Mouse (Mus musculus) layer of hippocampus, adult 11-12 months (tissue): ENCODE data around the gene Tmem266.

Experiments
- DNase-seq: peaks from one replicate; pipeline ENCODE4 v3.0.0; 2022; ENCODE audit warnings: low spot score

Gene Tmem266

DNA sequence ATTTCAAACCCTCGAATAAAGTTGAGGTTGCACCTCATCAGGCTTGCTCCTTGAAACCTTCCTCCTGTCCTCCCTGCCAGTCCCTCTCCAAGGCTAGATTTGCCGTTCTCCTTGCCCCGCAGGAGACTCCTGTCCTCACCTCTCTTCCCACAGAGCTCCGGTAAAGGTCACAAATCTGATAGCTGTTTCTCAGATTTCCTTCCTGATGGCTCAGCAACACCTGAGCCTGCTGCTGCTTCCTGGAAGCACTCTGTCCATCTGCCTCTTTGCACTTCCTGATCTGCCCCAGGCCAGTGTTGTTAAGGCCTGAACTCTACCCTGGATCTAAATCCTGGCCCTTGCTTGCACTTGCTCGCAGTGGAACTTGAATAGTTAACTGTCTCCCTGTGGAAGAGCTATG, 5.8 kb downstream of the Tmem266 start:
- DNase-seq: no peak

- DNase-seq: peak; percentile 29
Measured at GRCm38 (mm10) chr9:55332949-55333348, 6.2 kb downstream of the Tmem266 start.

DNA sequence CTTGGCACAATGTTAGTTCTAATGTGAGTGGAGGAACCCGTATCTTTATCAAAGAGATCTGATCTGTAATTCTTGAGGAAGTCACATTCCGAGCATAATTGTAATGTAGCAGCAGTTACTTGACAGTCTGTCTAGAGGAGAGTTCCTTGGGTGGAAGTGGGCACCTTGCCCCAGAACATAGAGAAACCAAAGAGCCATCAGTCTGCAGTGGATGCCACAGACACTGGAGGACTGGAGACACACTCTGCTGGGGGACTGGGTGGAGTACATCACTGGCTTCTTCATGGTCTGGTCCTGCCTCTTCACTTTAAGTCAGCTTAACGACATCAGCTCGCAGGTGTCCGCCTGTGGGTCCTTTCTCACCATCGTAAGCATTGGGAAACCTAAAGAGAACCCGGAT, 17.5 kb downstream of the Tmem266 start:
- no peak for DNase-seq

- DNase-seq: no peak
Measured at GRCm38 (mm10) chr9:55345332-55345731, 18.6 kb downstream of the Tmem266 start.

DNA sequence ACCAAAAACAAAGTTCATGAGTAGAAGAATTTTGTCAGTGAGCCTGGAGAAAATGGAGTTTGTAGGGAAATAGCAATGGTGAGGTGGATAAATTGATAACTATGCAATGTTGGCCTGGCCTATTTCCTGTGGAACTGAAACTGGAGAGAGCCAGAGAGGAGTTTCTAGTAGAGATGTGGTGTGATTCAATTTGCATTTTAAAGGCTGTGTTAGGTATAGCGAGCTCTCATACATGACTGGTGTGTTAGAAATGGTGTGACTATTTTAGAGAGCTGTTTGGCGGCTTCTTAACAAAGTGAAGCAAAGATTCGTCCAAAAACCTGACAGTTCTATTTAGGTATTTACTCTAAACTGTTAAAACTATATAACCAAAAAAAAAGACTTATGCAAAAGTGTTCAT, 22.0 kb downstream of the Tmem266 start:
- DNase-seq: no peak

GRCm38 (mm10) chr9:55354686-55355085, 28.0 kb downstream of the Tmem266 start:
- DNase-seq: no peak

GRCm38 (mm10) chr9:55355270-55355834, 28.6 kb downstream of the Tmem266 start:
- no peak for DNase-seq

DNA sequence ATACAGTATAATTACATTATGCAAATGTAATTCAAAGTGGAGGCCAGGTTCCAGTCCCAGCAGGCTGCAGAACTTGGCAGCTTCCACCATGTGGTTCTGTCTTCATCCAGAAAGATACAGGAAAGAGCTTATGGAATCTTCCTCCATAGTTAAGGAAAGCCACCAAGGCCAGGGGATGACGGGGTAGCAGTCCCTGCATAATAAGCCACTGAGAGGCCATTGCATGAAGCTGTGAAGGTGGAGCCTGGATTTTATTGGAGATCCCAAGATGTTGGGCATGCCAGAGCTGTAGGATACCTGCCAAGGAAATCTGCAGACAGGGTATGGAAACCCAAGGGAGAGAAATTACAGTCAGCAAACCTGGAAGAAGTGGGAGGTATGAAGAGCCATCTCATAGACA, 30.5 kb downstream of the Tmem266 start:
- no peak for DNase-seq

DNA sequence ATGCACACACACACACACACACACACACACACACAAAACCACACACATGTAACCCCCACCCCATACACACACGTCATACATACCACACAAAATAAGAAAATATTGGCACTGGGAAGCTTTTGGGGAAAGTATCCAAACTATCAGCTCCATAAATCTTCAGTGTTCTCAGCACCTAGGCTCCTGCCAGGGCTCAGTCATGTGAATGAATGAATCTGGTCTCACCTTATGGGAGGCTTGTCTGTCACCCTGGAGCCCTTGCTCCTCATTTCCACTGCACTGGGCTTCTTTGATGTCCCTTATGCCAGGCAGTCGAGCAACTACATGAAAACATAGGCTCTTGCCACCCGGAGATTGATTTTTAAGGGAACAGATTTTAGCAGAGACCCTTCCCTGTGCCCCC, 33.7 kb downstream of the Tmem266 start:
- DNase-seq: no peak

DNA sequence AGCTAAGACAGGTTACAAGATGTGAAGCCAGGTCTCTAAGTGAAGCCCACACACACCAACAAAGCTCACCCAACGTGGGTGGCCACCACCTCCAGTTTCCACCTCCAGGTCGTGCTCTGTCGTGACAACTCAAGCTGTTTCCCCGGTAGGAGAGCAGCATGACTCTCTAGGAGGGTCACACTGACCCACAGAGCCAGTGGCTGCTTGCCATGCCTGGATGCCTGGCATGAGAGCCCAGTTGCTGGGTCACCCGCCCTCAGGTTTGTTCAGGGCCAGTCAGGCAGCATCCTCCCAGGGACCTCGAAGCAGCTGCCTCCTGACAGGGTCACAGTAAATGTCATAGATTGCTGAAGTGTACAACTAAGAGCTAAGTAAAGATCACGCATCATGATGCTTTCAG, 34.1 kb downstream of the Tmem266 start:
- no peak for DNase-seq

DNA sequence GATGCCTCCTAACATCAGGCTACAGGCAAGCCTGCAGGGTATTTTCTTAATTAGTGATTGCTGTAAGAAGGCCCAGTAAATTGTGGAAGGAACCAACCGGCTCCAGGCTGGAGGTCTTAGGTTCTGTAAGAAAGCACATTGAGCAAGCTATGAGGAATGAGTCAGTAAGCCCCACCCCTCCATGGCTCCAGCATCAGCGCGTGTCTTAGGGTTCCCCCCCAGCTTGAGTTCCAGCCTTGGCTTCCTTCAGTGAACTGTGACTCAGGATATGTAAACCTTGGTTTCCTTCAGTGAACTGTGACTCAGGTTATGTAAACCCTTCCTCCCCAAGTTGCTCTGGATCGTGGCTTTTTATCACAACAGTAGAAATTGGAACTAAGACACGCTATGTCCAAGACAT, 35.3 kb downstream of the Tmem266 start:
- no peak for DNase-seq

- DNase-seq: no peak
Measured at GRCm38 (mm10) chr9:55363707-55364106, 37.0 kb downstream of the Tmem266 start.

GRCm38 (mm10) chr9:55368011-55368410, 41.3 kb downstream of the Tmem266 start:
- DNase-seq: no peak

DNA sequence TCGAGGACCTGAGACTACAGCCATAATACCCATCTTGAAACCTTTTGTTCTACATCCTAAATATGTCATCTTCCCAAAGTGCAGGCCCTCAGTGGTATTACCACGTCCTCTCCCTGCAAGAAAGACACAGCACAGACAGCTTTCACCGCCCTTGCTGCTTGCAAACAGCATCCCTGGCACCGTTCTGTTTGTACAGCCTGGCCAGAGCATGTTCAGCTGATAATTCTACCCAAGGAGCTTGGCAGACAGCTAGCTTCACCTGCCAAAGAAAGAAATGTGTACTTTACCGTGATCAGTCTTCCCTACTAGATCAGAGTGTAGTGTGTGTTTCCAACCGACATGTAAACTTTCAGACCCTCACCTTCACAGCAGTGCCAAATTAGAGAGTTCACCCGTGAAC, 45.2 kb downstream of the Tmem266 start:
- DNase-seq: no peak

GRCm38 (mm10) chr9:55377603-55378250, 51.0 kb downstream of the Tmem266 start:
- DNase-seq: peak; percentile 27

DNA sequence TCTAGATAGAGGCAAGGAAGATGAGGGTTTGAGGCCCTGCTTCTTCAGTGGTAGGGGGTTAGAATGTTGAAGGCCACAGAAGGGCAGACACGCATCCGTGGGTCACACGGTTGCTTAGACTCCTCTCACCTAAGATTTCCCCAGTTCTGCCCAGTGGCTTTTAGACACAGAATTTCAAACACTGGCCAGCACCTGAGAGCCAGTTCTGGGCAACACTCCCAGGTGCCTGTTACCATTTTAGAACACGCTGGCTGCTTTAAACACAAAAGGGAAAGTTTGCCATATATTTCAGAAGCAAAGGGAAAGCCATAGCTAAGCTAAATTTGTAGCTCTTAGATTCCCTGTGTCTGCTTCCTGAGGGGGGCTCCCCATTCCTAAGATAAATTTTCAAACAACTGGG, 54.7 kb downstream of the Tmem266 start:
- no peak for DNase-seq

GRCm38 (mm10) chr9:55382441-55382840, 55.7 kb downstream of the Tmem266 start:
- peak; percentile 37 for DNase-seq

GRCm38 (mm10) chr9:55386117-55386516, 59.4 kb downstream of the Tmem266 start:
- DNase-seq: no peak

- no peak for DNase-seq
Measured at GRCm38 (mm10) chr9:55387862-55388505, 61.3 kb downstream of the Tmem266 start.

GRCm38 (mm10) chr9:55391909-55392658, 65.4 kb downstream of the Tmem266 start:
- DNase-seq: peak; percentile 86

GRCm38 (mm10) chr9:55395650-55396049, 68.9 kb downstream of the Tmem266 start:
- no peak for DNase-seq

DNA sequence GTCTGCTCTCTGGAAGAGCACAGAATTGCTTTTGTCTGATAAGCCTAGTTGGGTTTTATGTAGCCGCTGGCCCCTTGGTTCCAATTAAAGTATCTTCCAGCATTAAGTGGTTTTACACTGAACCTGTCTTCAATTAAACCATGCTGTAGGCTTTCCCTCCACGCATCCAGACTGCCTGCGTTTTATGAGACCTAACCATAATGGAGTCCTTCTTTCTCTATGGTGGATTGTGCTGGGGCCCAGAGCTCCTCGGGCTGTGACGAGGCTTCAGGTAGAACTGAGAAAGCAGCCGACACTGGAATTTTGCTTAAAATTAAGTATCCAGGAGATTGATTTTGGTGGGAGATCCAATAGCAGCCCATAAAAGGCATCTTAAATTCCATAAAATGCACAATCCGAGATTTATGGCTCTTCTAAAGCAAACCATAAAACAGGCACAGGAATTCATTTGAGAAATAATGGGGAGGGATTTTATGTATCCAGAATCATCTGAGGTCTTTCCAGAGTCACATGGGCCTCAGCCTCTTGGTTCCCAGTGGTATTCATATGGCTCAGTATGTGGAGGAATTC, 72.4 kb downstream of the Tmem266 start:
- DNase-seq: no peak

DNA sequence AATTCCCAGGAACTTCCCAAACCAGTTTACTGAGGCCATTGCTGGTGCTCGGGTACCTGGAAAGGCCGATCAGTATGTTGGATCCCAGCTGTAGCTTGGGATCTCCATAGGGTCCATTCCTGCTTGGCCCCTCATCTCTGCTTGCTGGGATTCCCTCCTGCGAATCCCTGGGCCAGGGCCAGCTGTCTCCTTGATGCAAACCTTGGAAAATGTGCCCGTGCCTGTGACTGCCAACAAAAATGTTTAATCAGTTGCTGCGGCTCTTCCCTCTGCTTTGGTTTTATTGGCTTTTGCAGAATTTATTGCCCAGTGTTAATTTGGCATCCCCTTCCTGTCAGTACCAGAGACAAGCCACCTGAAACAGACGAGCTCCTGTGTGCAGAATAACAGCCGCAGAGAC, 75.6 kb downstream of the Tmem266 start:
- DNase-seq: no peak
